Mouse (Mus musculus): ENCODE results near the gene Slc6a20b. TPM values are rescaled to one million over a fixed set of nuclear protein-coding genes. Genes with fewer than 3 reads are reported as not detected.
A peak's percentile ranks its signal among the peaks of the same experiment; 100 is the strongest.
"Not testable (repeated sequence)": the region's sequence is repeated elsewhere in the genome, so short reads cannot be mapped to it uniquely, and the experiment has no call there.

The Slc6a20b gene
- 0.31 and 0.69 TPM in 2 replicates for polyA plus RNA-seq (2014; fragmentation: Nextera tagmentation; extraction: Ambion mirVana)

DNA sequence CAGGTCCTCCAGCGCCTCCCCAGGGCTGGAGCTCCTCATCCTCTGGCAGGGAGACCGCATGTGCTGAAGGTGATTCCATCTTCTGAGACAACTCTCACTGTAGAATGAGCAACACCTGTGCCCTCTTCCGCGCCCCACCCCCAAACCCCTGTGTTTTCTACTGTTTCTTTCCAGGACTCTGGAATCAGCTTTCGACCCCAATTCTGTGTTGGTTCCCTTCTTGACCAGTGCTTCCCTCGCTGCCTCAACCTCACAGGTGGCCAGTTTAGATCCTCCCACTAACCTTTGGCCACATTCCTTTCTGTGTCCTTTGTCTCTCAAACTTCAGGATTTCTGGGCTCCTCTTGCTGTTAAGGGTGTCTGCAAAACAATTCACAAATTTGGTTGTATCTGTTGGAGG, at the start of gene Slc6a20b:
Slc6a20b (minus strand) TSS at position 285 of the 400 bp plus-strand sequence.
- Histone ChIP-seq H3K4me3 (ENCODE audit: low read depth, low read length) (no peak within 1 kb of the TSS), H3K36me3 (ENCODE audit: control insufficient read depth, insufficient read depth, low read length) (no peaks in the 10 kb centered on the region), H3K4me1 (ENCODE audit: control insufficient read depth, insufficient read depth, low read length) (no peaks in the 10 kb centered on the region), H3K27me3 (ENCODE audit: control insufficient read depth, insufficient read depth, low read length) (no peaks in the 10 kb centered on the region), H3K9me3 (ENCODE audit: control insufficient read depth, low read depth, low read length) (no peaks in the 10 kb centered on the region), H3K4me2 (replicated peaks; ENCODE audit: low read depth, low read length) (no peak within 1 kb of the TSS), H3K9ac (replicated peaks; ENCODE audit: low read depth, low read length) (no peak within 1 kb of the TSS), H3K27ac (ENCODE audit: low read length) (no peak within 1 kb of the TSS)
- no peak for ATAC-seq (ENCODE audit: insufficient number of reproducible peaks, insufficient read depth, low FRiP score, low read depth)
- WGBS: 73% methylated on average over 6 of the region's 6 CpGs

DNA sequence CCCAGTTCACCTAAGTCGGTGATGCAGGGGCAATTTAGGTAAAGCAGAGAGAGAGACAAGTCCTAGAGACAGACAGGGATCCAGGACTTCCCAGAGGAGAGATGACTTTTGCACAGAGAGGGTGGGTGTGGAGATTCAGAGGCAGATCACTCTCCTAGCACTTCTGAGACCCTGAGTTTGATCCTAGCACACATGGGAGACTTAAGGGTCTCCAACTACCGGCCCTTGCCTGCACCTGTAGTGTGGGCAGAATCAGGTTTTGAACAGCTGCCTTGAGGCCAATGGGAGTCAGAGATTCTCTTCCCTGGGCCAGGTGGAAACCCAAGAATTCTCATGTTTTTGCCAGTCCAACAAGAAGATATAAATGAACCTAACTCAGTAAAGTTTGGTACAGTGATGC, 46.8 kb upstream of the Slc6a20b start:
- H3K27ac ChIP-seq (ENCODE audit: low read length): no peak overlapping the region
- peak overlapping the region; percentile 75 for H3K4me2 ChIP-seq (replicated peaks; ENCODE audit: low read depth, low read length)
- H3K4me1 ChIP-seq (ENCODE audit: control insufficient read depth, insufficient read depth, low read length): no peaks in the 10 kb centered on the region
- H3K9me3 ChIP-seq (ENCODE audit: control insufficient read depth, low read depth, low read length): no peaks in the 10 kb centered on the region
- peak overlapping the region; percentile 37 for H3K4me3 ChIP-seq (ENCODE audit: low read depth, low read length)
- no peaks in the 10 kb centered on the region for H3K36me3 ChIP-seq (ENCODE audit: control insufficient read depth, insufficient read depth, low read length)
- H3K27me3 ChIP-seq (ENCODE audit: control insufficient read depth, insufficient read depth, low read length): peaks cover 12% of the 10 kb centered on the region
- ATAC-seq (ENCODE audit: insufficient number of reproducible peaks, insufficient read depth, low FRiP score, low read depth): no peak
- H3K9ac ChIP-seq (replicated peaks; ENCODE audit: low read depth, low read length): no peak overlapping the region
- 28% methylated on average over 2 of the region's 2 CpGs for WGBS

DNA sequence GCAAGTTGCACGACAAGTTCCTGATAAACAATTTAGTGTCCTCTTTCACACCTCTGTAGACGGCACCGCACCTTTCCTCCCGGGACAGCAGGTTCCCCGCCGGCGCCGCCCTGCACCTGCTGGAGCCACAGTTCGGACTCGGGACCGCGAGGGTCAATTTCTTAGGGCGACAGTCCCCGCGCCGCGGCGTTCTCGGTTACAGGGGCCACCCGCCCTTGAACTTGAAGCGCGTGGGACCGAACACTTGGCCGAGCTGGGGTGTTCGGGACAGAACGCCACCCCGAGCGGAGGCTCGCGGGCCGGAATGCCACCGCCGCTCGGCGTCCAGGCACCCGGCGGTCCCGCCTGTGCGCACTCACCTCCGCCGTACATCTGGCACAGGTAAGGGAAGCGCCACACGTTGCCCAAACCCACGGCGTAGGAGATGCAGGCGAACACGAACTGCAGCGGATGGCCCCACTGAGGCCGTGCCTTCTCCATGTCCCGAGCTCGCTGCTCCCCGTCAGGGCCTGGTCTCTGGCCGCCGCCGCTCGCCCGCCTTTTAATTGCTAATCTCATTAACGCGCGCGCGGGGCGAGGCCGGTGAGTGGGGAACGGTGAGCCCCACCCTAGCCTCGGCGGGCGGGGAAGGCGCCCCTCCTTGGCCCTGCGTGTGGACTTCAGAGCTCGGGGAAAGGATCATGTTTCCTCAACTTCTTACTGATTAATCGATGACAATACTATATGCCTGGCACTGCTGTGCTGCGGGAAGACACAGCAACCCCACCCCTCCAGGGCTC, 46.2 kb upstream of the Slc6a20b start, which contains the start of the genes Ccr9 and Slc6a20a:
Ccr9 (plus strand) TSS at position 113 of the 779 bp plus-strand sequence.
Slc6a20a (minus strand) TSS at position 559 of the 779 bp plus-strand sequence.
- H3K27ac ChIP-seq (ENCODE audit: low read length): no peak within 1 kb of the TSS
- peak; percentile 87 for ATAC-seq (ENCODE audit: insufficient number of reproducible peaks, insufficient read depth, low FRiP score, low read depth)
- H3K9ac ChIP-seq (replicated peaks; ENCODE audit: low read depth, low read length): no peak within 1 kb of the TSS; the same call in 1 of the 2 replicates
- peaks cover 12% of the 10 kb centered on the region for H3K27me3 ChIP-seq (ENCODE audit: control insufficient read depth, insufficient read depth, low read length)
- H3K4me2 ChIP-seq (replicated peaks; ENCODE audit: low read depth, low read length): peak within 1 kb of the TSS; percentile 75
- no peaks in the 10 kb centered on the region for H3K4me1 ChIP-seq (ENCODE audit: control insufficient read depth, insufficient read depth, low read length)
- no peaks in the 10 kb centered on the region for H3K36me3 ChIP-seq (ENCODE audit: control insufficient read depth, insufficient read depth, low read length)
- H3K4me3 ChIP-seq (ENCODE audit: low read depth, low read length): peak within 1 kb of the TSS; percentile 37
- H3K9me3 ChIP-seq (ENCODE audit: control insufficient read depth, low read depth, low read length): no peaks in the 10 kb centered on the region
- under 1% methylated on average over 73 of the region's 73 CpGs for WGBS

- Histone ChIP-seq H3K4me1 (ENCODE audit: control insufficient read depth, insufficient read depth, low read length) (no peaks in the 10 kb centered on the region), H3K4me2 (replicated peaks; ENCODE audit: low read depth, low read length) (no peak overlapping the region), H3K27me3 (ENCODE audit: control insufficient read depth, insufficient read depth, low read length) (no peaks in the 10 kb centered on the region), H3K4me3 (ENCODE audit: low read depth, low read length) (no peak overlapping the region), H3K36me3 (ENCODE audit: control insufficient read depth, insufficient read depth, low read length) (no peaks in the 10 kb centered on the region), H3K9me3 (ENCODE audit: control insufficient read depth, low read depth, low read length) (no peaks in the 10 kb centered on the region), H3K27ac (ENCODE audit: low read length) (no peak overlapping the region), H3K9ac (replicated peaks; ENCODE audit: low read depth, low read length) (no peak overlapping the region)
- 49% methylated on average over 5 of the region's 5 CpGs for WGBS
- no peak for ATAC-seq (ENCODE audit: insufficient number of reproducible peaks, insufficient read depth, low FRiP score, low read depth)
These were observed 33.3 kb upstream of the Slc6a20b start for GRCm38 (mm10) chr9:123665645-123666044.

GRCm38 (mm10) chr9:123659986-123660676, 27.8 kb upstream of the Slc6a20b start:
- H3K9me3 ChIP-seq (ENCODE audit: control insufficient read depth, low read depth, low read length); H3K27me3 ChIP-seq (ENCODE audit: control insufficient read depth, insufficient read depth, low read length); H3K36me3 ChIP-seq (ENCODE audit: control insufficient read depth, insufficient read depth, low read length); H3K4me2 ChIP-seq (replicated peaks; ENCODE audit: low read depth, low read length); ATAC-seq (ENCODE audit: insufficient number of reproducible peaks, insufficient read depth, low FRiP score, low read depth); H3K27ac ChIP-seq (ENCODE audit: low read length); H3K9ac ChIP-seq (replicated peaks; ENCODE audit: low read depth, low read length); H3K4me3 ChIP-seq (ENCODE audit: low read depth, low read length); H3K4me1 ChIP-seq (ENCODE audit: control insufficient read depth, insufficient read depth, low read length): not testable (repeated sequence)
- 85% methylated on average over 17 of the region's 18 CpGs for WGBS

- Histone ChIP-seq H3K27me3 (ENCODE audit: control insufficient read depth, insufficient read depth, low read length) (no peaks in the 10 kb centered on the region), H3K9ac (replicated peaks; ENCODE audit: low read depth, low read length) (no peak overlapping the region), H3K36me3 (ENCODE audit: control insufficient read depth, insufficient read depth, low read length) (no peaks in the 10 kb centered on the region), H3K27ac (ENCODE audit: low read length) (no peak overlapping the region), H3K4me3 (ENCODE audit: low read depth, low read length) (no peak overlapping the region), H3K4me2 (replicated peaks; ENCODE audit: low read depth, low read length) (no peak overlapping the region), H3K9me3 (ENCODE audit: control insufficient read depth, low read depth, low read length) (no peaks in the 10 kb centered on the region), H3K4me1 (ENCODE audit: control insufficient read depth, insufficient read depth, low read length) (no peaks in the 10 kb centered on the region)
- ATAC-seq (ENCODE audit: insufficient number of reproducible peaks, insufficient read depth, low FRiP score, low read depth): no peak
These were observed 26.6 kb upstream of the Slc6a20b start for GRCm38 (mm10) chr9:123658981-123659380.

DNA sequence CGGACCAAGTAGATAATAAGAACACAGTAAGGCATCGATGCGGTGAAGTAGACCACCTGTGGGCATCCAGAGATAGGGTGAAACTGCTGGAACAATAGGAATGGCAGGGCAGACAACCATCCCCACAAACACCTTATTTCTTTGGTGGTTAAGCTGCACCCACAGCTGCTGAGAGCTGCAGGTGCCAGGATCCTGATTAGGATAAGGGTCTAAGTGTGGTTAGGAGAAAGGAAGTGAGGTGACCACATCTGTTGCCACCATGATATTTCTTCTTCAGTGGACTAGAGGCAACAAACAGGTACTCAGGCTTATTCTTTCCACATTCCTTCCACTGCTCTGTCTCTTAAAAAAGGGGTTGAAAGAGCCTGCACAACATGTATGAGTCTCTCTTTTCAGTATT, 25.1 kb upstream of the Slc6a20b start:
- Histone ChIP-seq H3K9ac (replicated peaks; ENCODE audit: low read depth, low read length) (no peak overlapping the region), H3K27me3 (ENCODE audit: control insufficient read depth, insufficient read depth, low read length) (no peaks in the 10 kb centered on the region), H3K4me2 (replicated peaks; ENCODE audit: low read depth, low read length) (no peak overlapping the region), H3K4me3 (ENCODE audit: low read depth, low read length) (no peak overlapping the region), H3K36me3 (ENCODE audit: control insufficient read depth, insufficient read depth, low read length) (no peaks in the 10 kb centered on the region), H3K4me1 (ENCODE audit: control insufficient read depth, insufficient read depth, low read length) (no peaks in the 10 kb centered on the region), H3K9me3 (ENCODE audit: control insufficient read depth, low read depth, low read length) (no peaks in the 10 kb centered on the region), H3K27ac (ENCODE audit: low read length) (no peak overlapping the region)
- WGBS: 74% methylated on average over 3 of the region's 3 CpGs
- no peak for ATAC-seq (ENCODE audit: insufficient number of reproducible peaks, insufficient read depth, low FRiP score, low read depth)

GRCm38 (mm10) chr9:123651369-123651768, 19.0 kb upstream of the Slc6a20b start:
- 38% methylated on average over 4 of the region's 4 CpGs for WGBS

More at GRCm38 (mm10) chr9:123651369-123651768, 19.0 kb upstream of the Slc6a20b start:
- ATAC-seq (ENCODE audit: insufficient number of reproducible peaks, insufficient read depth, low FRiP score, low read depth): 0 out of 2 replicates have a peak, but pooled peaks have one; percentile 49
- Histone ChIP-seq H3K27ac (ENCODE audit: low read length) (no peak overlapping the region), H3K4me2 (replicated peaks; ENCODE audit: low read depth, low read length) (no peak overlapping the region), H3K4me1 (ENCODE audit: control insufficient read depth, insufficient read depth, low read length) (no peaks in the 10 kb centered on the region), H3K4me3 (ENCODE audit: low read depth, low read length) (no peak overlapping the region), H3K36me3 (ENCODE audit: control insufficient read depth, insufficient read depth, low read length) (no peaks in the 10 kb centered on the region), H3K27me3 (ENCODE audit: control insufficient read depth, insufficient read depth, low read length) (no peaks in the 10 kb centered on the region), H3K9ac (replicated peaks; ENCODE audit: low read depth, low read length) (no peak overlapping the region), H3K9me3 (ENCODE audit: control insufficient read depth, low read depth, low read length) (no peaks in the 10 kb centered on the region)

Data from stomach, embryonic 14.5 days (tissue).